Mouse (Mus musculus) thymus, postnatal 0 days (tissue): ENCODE measurements around the gene Fbxw2. TPM values are rescaled to one million over a fixed set of nuclear protein-coding genes. Genes with fewer than 3 reads are reported as not detected.
A peak's percentile ranks its signal among the peaks of the same experiment; 100 is the strongest.
"Not testable (repeated sequence)": the region's sequence is repeated elsewhere in the genome, so short reads cannot be mapped to it uniquely, and the experiment has no call there.

ENCODE experiments used
- DNase-seq: peaks from one replicate; pipeline ENCODE4 v3.0.0-alpha.2; 2015; ENCODE audit warnings: low spot score
- polyA plus RNA-seq: library from polyadenylated mRNA; unstranded; fragments of >200 nt; fragmentation: Nextera tagmentation; extraction: Ambion mirVana; gene quantifications from 2 replicates; pipeline ENCODE4 v1.2.1, GENCODE M21; 2015

Gene Fbxw2
- 86.1 and 106 TPM in 2 replicates for polyA plus RNA-seq

DNA sequence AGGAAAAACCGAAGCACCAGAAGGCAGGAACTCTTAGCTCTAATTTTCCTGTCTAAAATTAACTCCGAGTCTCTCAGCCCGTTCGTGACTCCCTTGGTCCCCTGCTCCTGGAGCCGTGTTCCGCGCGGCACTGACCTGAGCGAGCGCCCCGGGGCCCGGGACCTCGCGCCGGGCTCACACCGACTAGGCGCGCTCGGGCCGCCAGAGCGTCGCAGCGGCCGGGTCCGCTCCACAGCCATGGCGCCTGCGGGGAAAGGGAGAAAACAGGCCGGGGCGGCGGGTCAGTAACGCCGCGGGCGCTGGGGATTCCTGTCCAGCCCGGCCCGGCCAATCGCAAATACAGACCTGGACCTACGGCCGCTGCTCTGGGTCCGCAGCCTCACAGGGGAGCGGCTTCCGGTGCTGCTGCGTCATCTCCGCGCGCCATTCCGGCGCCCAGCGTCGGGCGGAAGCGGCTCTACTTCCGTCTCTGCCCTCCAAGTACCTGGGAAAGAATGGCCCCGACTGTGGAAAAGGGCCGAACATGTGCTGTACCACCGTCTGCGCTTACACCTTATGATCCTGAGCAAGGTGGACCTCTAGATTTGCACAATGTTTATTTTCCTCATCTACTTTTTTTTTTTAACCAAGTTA, at the start of gene Fbxw2:
Gene Fbxw2 (minus strand): TSS at position 485 of the 633 bp plus-strand sequence.
- peak; percentile 90 for DNase-seq

DNA sequence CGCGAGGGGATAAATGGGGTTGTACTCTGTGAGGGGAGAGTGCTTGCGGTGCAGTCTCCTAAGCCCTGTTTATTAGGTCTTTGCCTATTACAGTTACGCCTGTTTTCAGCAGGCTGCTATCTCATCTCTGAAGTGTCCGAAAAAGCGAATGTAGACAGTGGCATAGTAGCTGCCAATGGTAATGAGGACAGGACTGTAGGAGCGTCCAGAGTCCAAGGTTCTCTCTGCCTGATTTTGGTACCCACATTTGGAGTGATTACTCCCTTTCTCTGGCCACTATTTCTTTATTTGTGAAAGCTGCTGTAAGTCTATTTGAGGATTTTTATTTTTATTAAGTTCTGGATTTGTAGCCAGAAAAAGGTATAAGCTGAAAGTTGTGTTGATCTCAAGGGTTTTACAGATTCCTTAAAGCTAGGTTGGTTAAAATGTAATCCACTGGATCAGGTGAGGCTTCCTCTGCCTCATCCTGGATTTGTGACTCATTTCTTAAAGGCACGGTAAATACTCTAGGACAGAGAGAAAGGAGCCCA, 48.8 kb upstream of the Fbxw2 start, which contains the start of gene Psmd5:
Gene Psmd5 (minus strand): TSS at position 153 of the 530 bp plus-strand sequence.
- DNase-seq: no peak

DNA sequence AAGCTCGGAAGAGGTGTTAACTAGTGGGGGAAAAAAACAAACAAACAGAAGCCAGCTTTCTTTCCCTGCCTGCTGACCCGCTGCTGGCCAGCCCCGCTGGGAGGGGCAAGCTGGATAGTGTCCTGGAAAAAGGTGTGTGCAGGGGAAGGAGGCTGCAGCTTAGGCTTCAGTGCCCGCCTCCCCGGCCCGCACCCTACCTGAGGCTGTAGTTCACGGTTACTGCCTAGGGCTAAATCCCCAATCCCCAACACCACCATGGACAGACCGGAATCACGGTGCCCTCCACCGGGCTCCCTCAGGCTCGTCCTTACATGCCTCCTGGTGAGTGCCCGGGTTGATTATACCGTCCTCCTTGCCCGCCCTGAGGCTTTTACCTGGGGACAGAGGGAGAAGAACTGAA, 48.2 kb upstream of the Fbxw2 start, which contains the start of gene Cutal:
Gene Cutal (plus strand): TSS at position 126 of the 400 bp plus-strand sequence.
- DNase-seq: no peak

DNA sequence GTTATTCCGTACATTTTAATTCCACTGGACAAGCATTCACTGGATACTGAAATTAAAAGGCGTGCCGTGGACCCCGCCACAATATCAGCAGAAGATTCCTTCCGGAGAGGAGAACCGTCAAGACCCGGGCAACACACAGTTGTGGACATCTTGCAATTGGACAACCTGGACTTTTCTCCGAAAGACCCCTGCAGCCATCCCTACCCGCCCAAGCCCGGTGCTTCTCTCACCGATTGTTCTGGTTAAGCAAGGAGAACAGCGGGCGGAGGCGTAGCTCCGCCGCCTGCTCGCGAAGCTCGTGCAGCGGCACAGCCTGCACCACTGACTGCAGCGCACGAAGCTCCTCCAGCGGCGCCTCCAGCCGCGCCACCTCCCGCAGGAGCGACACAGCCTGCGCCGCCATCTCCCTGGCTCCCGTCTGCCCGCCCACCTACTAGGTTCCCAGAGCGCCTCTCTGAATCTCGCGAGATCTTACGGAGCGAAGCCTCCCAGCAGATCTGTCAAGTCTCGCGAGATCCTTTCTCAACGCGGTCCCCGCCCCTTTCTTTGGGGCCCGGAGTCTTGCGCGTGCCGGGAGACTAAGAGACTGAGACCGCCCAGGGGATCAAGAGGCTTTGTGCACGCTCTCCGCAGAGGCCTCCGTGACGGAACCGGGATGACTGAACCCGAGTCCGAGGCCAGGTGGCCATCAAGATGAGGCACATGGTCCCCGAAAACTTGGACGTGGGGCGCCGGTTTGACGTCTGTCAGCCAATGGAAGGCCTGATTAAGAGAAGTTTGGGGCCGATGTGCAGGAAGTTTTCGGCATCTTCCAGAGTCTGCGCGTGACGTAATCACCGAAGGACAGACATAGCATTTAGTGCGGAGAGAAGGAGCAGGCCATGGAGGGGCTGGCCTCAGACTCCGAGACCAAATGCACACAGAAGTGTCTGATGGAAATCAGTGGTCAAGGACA, 44.7 kb upstream of the Fbxw2 start:
- peak; percentile 100 for DNase-seq

DNA sequence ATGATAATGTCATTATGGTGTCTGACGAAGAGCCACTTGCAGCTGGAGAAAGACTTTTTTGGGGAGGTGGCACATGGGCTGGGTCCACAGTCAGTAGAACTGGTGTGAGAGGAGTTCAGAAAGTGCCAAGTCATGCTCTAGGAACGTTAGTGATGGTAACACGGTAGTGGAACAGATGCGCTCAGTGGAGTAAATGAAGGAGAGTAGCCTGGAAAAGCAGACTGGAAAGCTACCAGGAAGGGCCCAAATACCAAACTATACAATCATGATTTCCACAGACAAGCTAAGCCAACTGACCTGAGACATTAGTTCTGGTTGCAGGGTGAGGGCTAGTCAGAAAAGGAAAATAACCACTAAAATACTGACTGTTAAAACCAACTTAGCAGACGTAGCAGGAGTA, 43.6 kb upstream of the Fbxw2 start:
- peak; percentile 25 for DNase-seq

DNA sequence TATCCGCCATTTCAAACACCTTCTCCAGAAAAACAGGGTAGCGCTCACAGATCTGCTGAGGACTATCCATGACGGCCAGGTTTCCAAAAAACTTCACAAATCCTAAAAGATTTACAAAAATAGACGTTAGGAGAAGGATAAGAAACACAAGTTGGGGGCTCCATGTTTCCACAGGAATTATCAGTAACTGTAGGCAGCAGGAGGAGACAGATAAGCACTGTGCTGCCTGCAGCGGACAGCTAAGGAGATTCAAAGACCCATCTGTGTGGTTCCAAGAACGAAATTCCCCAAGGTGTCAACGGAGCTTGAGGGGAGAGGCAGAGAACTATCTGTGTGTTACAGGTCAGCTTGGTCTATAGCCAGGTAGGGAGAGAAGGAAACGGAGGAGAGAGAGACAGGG, 31.6 kb upstream of the Fbxw2 start:
- no peak for DNase-seq

DNA sequence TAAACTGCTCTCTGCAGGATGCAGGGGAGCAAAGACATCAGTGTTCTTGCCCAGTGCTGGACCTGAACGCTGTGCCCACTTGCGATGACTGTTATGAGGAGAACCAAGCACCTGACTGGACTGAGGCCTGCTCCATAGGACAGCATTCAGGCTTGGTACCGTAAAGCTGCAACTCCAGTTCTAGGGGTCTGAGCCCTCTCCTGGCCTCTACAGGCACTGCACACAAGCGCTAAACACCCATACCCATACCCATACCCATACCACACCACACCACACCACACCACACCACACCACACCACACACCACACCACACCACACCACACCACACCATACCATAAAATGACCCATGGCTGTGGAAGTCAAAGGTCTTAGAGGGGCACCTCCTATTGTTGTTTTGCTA, 29.2 kb upstream of the Fbxw2 start:
- no peak for DNase-seq

DNA sequence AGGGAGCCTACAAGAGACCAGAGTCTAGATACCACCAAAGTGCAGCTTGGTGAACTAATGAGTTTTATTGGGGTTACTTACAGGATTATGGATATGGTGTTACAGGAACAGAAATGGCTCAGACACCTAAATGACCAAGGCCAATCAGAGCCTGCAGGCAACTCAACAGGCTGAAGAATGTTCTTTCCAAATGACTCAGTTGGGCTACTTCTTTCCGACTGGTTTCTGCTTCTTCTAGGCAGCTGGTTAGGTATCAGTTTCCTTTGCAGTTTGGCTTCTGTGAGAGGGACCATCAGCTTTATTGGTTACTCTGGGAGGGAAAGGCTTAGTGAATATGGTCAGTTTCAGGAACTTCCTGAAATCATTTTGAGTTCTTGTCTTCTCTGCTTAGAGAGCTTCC, 21.6 kb upstream of the Fbxw2 start:
- DNase-seq: no peak

DNA sequence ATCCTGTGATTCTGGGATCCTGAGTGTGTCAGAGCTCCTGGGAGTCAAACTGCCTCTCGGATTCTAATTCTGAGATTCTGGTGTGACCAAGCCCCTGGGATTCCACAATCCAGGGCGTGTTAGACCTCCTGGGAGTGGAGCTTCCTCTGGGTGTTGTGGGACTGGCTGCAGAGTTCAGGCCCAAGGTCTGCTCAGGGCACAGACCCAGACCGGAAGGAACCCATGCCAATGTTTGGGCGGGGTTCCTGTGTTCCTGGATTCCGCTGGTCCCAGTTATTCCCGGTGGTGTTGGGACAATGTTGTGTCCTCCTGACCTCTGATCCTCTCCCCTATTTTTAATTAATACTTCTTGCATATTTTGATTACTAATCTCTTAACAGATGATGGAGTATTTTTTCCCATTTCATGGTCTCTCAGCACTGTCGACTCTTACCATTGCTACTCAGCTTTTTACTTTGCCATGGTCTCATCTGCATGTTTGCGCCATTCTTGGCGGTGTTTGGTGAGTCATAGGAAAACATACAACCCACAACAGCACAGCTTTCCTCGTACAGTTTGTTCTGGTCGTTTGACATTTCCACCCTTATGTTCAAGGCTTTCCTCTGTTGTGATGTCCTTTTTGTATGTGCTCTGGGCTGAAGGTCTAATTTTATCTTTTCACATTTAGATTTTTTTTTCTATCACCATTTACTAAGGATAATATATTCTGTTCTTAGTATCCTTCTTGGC, 17.3 kb upstream of the Fbxw2 start:
- DNase-seq: no peak

DNA sequence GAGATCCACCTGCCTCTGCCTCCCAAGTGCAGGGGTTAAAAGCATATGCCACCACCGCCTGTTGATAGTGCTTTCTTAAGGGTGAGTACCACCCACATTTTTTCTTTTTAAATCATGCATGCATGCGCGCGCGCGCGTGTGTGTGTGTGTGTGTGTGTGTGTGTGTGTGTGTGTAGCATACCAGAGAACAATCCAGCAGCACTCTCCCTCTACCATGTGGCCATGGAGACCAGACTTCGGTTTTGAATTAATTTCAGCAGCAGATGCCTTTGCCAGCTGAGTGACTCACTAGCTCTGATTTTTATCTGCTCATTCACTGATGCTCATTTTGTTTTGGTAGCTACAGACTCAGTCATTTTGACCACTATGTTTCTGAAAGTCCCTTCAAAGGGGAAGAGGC, 15.6 kb upstream of the Fbxw2 start:
- DNase-seq: no peak

DNA sequence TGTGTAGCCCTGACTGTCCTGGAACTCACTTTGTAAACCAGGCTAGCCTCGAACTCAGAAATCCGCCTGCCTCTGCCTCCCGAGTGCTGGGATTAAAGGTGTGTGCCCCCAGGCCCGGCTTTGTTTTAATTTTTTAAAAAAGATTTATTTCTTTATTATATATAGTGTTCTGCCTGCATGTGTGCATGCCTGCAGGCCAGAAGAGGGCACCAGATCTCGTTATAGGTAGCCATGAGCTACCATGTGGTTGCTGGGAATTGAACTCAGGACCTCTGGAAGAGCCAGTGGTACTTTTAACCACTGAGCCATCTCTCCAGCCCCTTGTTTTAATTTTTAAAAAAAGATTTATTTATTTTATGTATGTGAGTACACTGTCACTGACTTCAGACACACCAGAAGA, 14.0 kb upstream of the Fbxw2 start:
- not testable (repeated sequence) for DNase-seq

DNA sequence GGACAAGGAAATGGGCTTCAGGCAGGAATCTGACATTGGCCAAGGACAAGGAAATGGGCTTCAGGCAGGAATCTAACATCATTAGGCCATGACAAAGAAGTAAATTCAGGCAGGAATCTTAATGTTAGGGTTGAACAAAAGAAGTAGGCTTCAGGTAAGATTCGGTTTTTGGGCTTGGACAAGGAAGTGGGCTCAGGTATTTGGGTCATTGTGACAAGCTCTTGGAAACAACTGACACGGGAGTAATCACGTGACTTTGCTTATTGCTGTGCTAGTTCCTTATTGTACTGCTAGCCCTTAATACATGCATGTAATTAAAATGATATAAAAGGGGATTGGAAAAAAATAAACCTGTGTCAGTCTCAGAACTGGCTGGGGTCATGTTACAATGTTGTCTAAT, 9.6 kb upstream of the Fbxw2 start:
- DNase-seq: no peak

DNA sequence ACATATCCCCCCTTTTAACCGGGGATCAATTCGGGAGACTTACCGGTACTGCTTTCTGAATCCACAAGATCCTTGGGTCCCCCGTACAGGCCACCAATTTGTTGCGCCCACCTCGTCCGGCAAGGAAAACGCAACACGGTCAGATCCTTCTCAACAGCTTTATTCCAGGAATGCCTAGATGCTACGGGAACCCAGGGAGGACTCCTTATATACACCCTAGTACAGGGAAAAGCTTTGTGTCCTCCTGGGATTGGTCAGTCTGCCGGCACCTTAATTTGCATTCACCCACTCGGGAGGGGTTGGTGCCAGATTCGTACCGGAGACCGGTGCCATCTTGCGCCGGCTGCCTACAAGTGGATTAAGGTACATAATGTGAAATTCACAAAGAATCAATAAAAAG, 7.5 kb upstream of the Fbxw2 start:
- DNase-seq: no peak

DNA sequence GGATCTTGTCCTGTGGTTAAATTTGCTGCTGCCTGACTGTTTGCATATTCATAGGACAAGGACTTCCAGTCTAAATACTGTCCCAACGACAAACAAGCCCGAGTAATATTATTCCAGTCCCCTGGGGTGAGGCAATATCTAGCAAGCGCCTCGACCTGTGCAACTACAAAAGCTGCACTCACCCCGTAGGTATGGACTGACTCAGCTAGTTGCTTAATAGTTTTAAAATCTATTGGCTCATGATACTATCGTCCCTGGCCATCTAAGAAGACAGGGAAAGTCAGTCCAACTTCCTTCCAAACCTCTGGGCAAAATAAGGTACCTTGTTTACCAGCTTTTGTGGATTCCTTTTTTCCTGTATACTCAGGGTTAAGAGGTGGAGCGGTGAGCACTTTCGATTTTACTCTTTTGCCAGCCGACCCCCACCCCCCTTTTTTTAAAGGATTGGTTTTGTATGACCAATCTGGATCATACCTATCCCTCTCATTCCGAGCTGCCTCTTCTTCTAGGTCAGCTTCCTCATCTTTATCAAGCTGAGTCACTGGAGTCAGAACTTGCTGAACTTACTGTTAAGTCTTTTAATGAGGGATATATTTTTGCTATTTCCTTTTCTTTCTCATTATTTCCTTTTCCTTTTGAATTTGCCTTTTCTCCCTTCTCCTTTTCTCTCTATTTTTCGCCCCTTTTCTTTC, 6.8 kb upstream of the Fbxw2 start, which contains the start of gene Gm34653:
Gene Gm34653 (plus strand): TSS at position 242 of the 692 bp plus-strand sequence.
- not testable (repeated sequence) for DNase-seq

DNA sequence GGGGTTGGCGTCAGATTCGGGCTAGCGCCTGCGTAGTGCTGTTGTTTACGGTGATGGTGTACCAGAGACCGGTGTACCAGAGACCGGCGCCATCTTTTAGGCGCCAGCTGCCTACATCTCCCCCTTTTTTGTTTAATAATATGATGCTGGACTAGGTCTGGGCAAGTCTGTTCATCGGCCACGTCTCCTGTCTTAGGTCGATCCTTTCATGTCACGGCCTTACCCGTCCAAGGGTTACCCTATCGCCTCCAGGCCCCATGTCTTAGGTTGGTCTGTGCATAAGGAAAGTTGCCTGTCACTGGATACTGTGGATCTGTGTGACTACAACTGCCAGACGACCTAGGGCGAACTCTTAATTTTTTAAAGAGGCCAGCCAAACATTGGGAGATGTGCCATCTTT, 4.0 kb upstream of the Fbxw2 start:
- DNase-seq: not testable (repeated sequence)

DNA sequence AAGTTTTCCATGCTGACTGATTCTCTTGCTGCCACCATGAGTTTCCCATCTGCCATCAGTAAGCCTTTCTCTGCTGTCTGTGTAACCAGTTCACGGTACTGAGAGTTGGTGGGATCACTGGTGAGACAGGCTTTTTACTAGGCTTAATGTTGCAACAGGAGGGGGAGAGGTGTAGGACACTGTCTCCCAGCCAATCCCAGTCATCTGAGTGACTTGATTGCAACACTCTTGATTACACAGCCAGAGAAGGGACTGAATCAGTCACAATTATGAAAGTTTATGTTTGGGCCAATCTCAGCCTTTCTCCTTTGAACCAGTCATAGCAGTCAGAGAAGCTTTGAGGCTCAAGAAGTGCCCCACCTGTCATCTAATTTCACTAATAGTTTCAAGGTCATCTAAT, 1.9 kb upstream of the Fbxw2 start:
- no peak for DNase-seq

DNA sequence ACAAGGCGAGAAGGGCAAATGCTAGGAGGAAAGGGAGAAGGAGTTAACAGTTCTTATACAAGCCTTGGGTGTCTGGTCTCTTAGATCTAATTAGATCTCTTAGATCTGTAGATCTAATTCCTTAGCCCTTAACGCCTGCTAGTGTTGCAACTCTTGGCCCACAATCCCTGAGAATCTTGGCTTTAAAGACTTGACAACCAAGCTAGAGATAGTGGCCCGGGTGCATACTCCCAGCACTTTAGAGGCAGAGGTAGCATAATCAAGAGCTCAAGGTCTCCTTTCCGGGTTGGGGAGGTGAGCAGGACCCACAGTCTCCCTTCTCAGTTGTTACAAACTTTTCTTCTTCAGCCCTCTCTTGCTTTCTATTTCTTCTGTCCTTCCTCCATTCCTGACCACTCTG, 1.5 kb upstream of the Fbxw2 start:
- no peak for DNase-seq

DNA sequence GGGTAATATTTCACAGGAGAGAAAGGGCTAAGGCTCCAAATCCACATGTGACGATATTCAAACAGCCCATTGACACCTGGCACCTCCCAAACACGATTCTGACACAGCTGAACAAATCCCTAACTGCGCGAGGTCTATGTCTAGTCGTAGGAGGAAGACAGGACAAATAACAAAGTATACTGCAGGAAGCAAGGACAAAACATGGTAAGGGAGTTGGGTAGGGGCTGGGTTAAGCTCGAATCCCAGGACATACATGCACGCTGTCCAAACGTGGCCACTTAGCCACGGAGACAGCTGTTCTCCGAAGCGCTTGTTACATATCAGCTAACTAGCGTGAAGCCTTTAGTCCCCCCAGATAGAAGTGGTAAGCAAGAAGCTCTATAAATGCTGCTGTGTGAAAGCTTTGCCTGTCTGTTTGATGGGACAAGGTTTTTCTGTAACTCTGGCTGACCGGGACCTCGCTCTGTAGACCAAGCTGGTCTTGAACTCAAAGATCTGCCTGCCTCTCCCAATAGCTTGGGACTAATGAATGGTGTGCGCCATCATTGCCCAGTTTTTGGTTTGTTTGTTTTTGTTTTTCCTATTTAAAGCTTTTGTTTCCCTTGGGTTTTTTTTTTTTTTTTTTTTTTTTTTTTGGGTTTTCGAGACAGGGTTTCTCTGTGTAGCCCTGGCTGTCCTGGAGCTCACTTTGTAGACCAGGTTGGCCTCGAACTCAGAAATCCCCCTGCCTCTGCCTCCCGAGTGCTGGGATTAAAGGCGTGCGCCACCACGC, 535 bp upstream of the Fbxw2 start:
- DNase-seq: no peak

DNA sequence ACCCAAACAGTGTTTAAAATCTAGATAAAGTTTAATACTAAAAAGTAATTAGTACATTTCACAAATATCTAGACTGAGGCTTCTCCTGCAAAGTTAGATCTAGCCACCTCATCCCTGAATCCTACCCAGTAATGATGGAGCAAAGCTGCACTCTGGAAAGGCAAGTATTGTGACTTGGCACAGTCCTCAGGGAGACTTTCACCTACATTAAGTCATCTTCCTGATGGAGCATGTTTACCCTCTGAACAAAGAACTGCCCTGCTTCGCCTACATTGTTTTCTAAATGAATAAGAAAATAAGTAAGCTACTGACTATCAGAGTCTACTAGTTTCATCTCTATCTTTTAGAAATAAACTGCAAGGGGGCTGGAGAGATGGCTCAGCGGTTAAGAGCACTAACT, 7.6 kb downstream of the Fbxw2 start:
- DNase-seq: no peak

DNA sequence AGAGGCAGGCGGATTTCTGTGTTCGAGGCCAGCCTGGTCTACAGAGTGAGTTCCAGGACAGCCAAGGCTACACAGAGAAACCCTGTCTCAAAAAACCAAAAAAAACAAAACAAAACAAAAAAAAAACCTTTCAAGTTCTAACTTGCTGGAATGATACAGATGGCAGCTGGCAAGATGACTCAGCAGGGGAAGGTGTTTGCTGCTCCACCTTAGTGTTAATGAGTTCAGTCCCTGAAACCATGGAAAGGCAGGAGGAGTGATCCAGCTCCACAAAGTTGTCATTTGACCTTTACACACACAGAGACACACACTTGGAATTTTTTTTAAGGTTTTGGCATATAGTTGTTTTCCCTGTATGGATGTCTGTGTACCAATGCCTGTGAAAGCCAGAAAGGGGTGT, 10.2 kb downstream of the Fbxw2 start:
- not testable (repeated sequence) for DNase-seq
